Mouse (Mus musculus): ENCODE data around the gene Hal. TPM values are rescaled to one million over a fixed set of nuclear protein-coding genes. Genes with fewer than 3 reads are reported as not detected.

Gene Hal
- total RNA-seq (2014; fragmentation: Nextera tagmentation) (not detected in 2 replicates), total RNA-seq (2017) (0.06 and 0.11 TPM in 2 replicates), polyA plus RNA-seq (2012) (not detected in 2 replicates)

GRCm38 (mm10) chr10:93488066-93488827 lies at the start of gene Hal:
Hal (plus strand) TSS chr10:93488768.
- H3K36me3 ChIP-seq (replicated peaks): peaks cover 30% of the 10 kb centered on the region
- no peak for DNase-seq (ENCODE audit: low spot score)
- TF ChIP-seq POLR2AphosphoS5 (IDR thresholded peaks at IDR 0.05; ENCODE audit: insufficient replicate concordance, low read depth, low read length): no peak
- TF ChIP-seq GATA1 (IDR thresholded peaks at IDR 0.05; ENCODE audit: borderline replicate concordance, low read length): no peak
- no peak for TF ChIP-seq TAL1 (conservative IDR thresholded peaks at IDR 0.05; ENCODE audit: low read depth, low read length)
- no peak for TF ChIP-seq GATA2 (IDR thresholded peaks at IDR 0.05; ENCODE audit: borderline replicate concordance, low read depth, low read length)
- no peak for TF ChIP-seq CTCF (IDR thresholded peaks at IDR 0.05; ENCODE audit: low read depth, low read length)
- H3K9me3 ChIP-seq (replicated peaks): no peaks in the 10 kb centered on the region
- peak within 1 kb of the TSS; percentile 14; the same call in 1 of the 2 replicates for H3K4me3 ChIP-seq (ENCODE audit: low read depth, low read length)
- H3K27me3 ChIP-seq (ENCODE audit: insufficient read depth, low read length): peaks cover 22% of the 10 kb centered on the region
- ATAC-seq (ENCODE audit: extremely low read depth, insufficient number of reproducible peaks, low FRiP score, poor library complexity, severe bottlenecking): no peak
- H3K4me1 ChIP-seq (ENCODE audit: insufficient read depth, low read depth, low read length): peaks cover 28% of the 10 kb centered on the region

GRCm38 (mm10) chr10:93441501-93441900 lies 47.1 kb upstream of the Hal start:
- DNase-seq (ENCODE audit: low spot score) (no peak), ATAC-seq (ENCODE audit: extremely low read depth, insufficient number of reproducible peaks, low FRiP score, poor library complexity, severe bottlenecking) (no peak)
- H3K36me3 ChIP-seq (replicated peaks): no peaks in the 10 kb centered on the region
- TF ChIP-seq GATA1 (IDR thresholded peaks at IDR 0.05; ENCODE audit: borderline replicate concordance, low read length) (no peak), GATA2 (IDR thresholded peaks at IDR 0.05; ENCODE audit: borderline replicate concordance, low read depth, low read length) (no peak), TAL1 (conservative IDR thresholded peaks at IDR 0.05; ENCODE audit: low read depth, low read length) (no peak), CTCF (IDR thresholded peaks at IDR 0.05; ENCODE audit: low read depth, low read length) (no peak), POLR2AphosphoS5 (IDR thresholded peaks at IDR 0.05; ENCODE audit: insufficient replicate concordance, low read depth, low read length) (no peak)
- peaks cover 25% of the 10 kb centered on the region for H3K4me1 ChIP-seq (ENCODE audit: insufficient read depth, low read depth, low read length)
- H3K4me3 ChIP-seq (ENCODE audit: low read depth, low read length): no peak overlapping the region
- H3K9me3 ChIP-seq (replicated peaks): no peaks in the 10 kb centered on the region
- peaks cover 12% of the 10 kb centered on the region for H3K27me3 ChIP-seq (ENCODE audit: insufficient read depth, low read length)

GRCm38 (mm10) chr10:93442183-93442582 lies 46.4 kb upstream of the Hal start:
- ATAC-seq (ENCODE audit: extremely low read depth, insufficient number of reproducible peaks, low FRiP score, poor library complexity, severe bottlenecking) (no peak), DNase-seq (ENCODE audit: low spot score) (no peak)
- H3K27me3 ChIP-seq (ENCODE audit: insufficient read depth, low read length): peaks cover 12% of the 10 kb centered on the region
- no peak for TF ChIP-seq GATA2 (IDR thresholded peaks at IDR 0.05; ENCODE audit: borderline replicate concordance, low read depth, low read length)
- no peak for TF ChIP-seq CTCF (IDR thresholded peaks at IDR 0.05; ENCODE audit: low read depth, low read length)
- H3K4me1 ChIP-seq (ENCODE audit: insufficient read depth, low read depth, low read length): peaks cover 25% of the 10 kb centered on the region
- no peaks in the 10 kb centered on the region for H3K9me3 ChIP-seq (replicated peaks)
- H3K4me3 ChIP-seq (ENCODE audit: low read depth, low read length): no peak overlapping the region
- H3K36me3 ChIP-seq (replicated peaks): no peaks in the 10 kb centered on the region

GRCm38 (mm10) chr10:93444407-93444806 lies 44.2 kb upstream of the Hal start:
- H3K4me1 ChIP-seq (ENCODE audit: insufficient read depth, low read depth, low read length): peaks cover 24% of the 10 kb centered on the region
- DNase-seq (ENCODE audit: low spot score) (no peak), ATAC-seq (ENCODE audit: extremely low read depth, insufficient number of reproducible peaks, low FRiP score, poor library complexity, severe bottlenecking) (no peak)
- no peaks in the 10 kb centered on the region for H3K9me3 ChIP-seq (replicated peaks)
- peaks cover 19% of the 10 kb centered on the region for H3K27me3 ChIP-seq (ENCODE audit: insufficient read depth, low read length)
- no peak overlapping the region for H3K4me3 ChIP-seq (ENCODE audit: low read depth, low read length)
- H3K36me3 ChIP-seq (replicated peaks): no peaks in the 10 kb centered on the region
- TF ChIP-seq CTCF (IDR thresholded peaks at IDR 0.05; ENCODE audit: low read depth, low read length) (no peak), GATA2 (IDR thresholded peaks at IDR 0.05; ENCODE audit: borderline replicate concordance, low read depth, low read length) (no peak), POLR2AphosphoS5 (IDR thresholded peaks at IDR 0.05; ENCODE audit: insufficient replicate concordance, low read depth, low read length) (no peak), TAL1 (conservative IDR thresholded peaks at IDR 0.05; ENCODE audit: low read depth, low read length) (no peak), GATA1 (IDR thresholded peaks at IDR 0.05; ENCODE audit: borderline replicate concordance, low read length) (no peak)

- TF ChIP-seq POLR2AphosphoS5 (IDR thresholded peaks at IDR 0.05; ENCODE audit: insufficient replicate concordance, low read depth, low read length) (no peak), GATA1 (IDR thresholded peaks at IDR 0.05; ENCODE audit: borderline replicate concordance, low read length) (no peak), GATA2 (IDR thresholded peaks at IDR 0.05; ENCODE audit: borderline replicate concordance, low read depth, low read length) (no peak), TAL1 (conservative IDR thresholded peaks at IDR 0.05; ENCODE audit: low read depth, low read length) (no peak), CTCF (IDR thresholded peaks at IDR 0.05; ENCODE audit: low read depth, low read length) (no peak)
- Histone ChIP-seq H3K4me3 (ENCODE audit: low read depth, low read length) (no peak overlapping the region), H3K9me3 (replicated peaks) (no peaks in the 10 kb centered on the region), H3K36me3 (replicated peaks) (no peaks in the 10 kb centered on the region), H3K4me1 (ENCODE audit: insufficient read depth, low read depth, low read length) (peaks cover 28% of the 10 kb centered on the region), H3K27me3 (ENCODE audit: insufficient read depth, low read length) (peaks cover 16% of the 10 kb centered on the region)
- ATAC-seq (ENCODE audit: extremely low read depth, insufficient number of reproducible peaks, low FRiP score, poor library complexity, severe bottlenecking) (no peak), DNase-seq (ENCODE audit: low spot score) (no peak)
Observed at GRCm38 (mm10) chr10:93447398-93447797, 41.2 kb upstream of the Hal start.

- Histone ChIP-seq H3K27me3 (ENCODE audit: insufficient read depth, low read length) (no peaks in the 10 kb centered on the region), H3K9me3 (replicated peaks) (no peaks in the 10 kb centered on the region), H3K4me3 (ENCODE audit: low read depth, low read length) (peak overlapping the region; percentile 41; the same call in 1 of the 2 replicates), H3K4me1 (ENCODE audit: insufficient read depth, low read depth, low read length) (peaks cover 20% of the 10 kb centered on the region), H3K36me3 (replicated peaks) (peaks cover 27% of the 10 kb centered on the region)
- ATAC-seq (ENCODE audit: extremely low read depth, insufficient number of reproducible peaks, low FRiP score, poor library complexity, severe bottlenecking) (no peak), DNase-seq (ENCODE audit: low spot score) (no peak)
- TF ChIP-seq GATA2 (IDR thresholded peaks at IDR 0.05; ENCODE audit: borderline replicate concordance, low read depth, low read length): no peak
Observed at GRCm38 (mm10) chr10:93454652-93455014, 33.9 kb upstream of the Hal start.

Measured in G1E (cell line).